Mouse (Mus musculus) cortical plate, adult 2 months (tissue): ENCODE measurements at regions not wholly inside any gene's neighbourhood (a gene's known extent, or its start where the extent isn't known, plus 50 kb on each side); places are given as distances from the start of the nearest gene placed in this dataset.

Source experiments
- CTCF ChIP-seq: fragments of 200-500 bp; IDR thresholded peaks from 2 replicates; pipeline ENCODE4 v1.5.1; 2011; ENCODE audit warnings: mild to moderate bottlenecking, control low read depth, low read length; ENCODE audit not compliant: insufficient read depth; ENCODE audit errors: extremely low read depth
- POLR2A ChIP-seq: fragments of 200-500 bp; IDR thresholded peaks from 2 replicates; pipeline ENCODE4 v1.6.1; 2011; ENCODE audit warnings: mild to moderate bottlenecking, low read length, control low read depth; ENCODE audit not compliant: insufficient read depth; ENCODE audit errors: extremely low read depth

- TF ChIP-seq POLR2A (no peak), CTCF (no peak)
Measured at GRCm38 (mm10) chrX:99608284-99608692, 137.2 kb upstream of the Pja1 start.
